Mouse (Mus musculus): Measurements from ENCODE around the gene Dnttip2.
"Not testable (repeated sequence)": the region's sequence is repeated elsewhere in the genome, so short reads cannot be mapped to it uniquely, and the experiment has no call there.

Dnttip2 gene

DNA sequence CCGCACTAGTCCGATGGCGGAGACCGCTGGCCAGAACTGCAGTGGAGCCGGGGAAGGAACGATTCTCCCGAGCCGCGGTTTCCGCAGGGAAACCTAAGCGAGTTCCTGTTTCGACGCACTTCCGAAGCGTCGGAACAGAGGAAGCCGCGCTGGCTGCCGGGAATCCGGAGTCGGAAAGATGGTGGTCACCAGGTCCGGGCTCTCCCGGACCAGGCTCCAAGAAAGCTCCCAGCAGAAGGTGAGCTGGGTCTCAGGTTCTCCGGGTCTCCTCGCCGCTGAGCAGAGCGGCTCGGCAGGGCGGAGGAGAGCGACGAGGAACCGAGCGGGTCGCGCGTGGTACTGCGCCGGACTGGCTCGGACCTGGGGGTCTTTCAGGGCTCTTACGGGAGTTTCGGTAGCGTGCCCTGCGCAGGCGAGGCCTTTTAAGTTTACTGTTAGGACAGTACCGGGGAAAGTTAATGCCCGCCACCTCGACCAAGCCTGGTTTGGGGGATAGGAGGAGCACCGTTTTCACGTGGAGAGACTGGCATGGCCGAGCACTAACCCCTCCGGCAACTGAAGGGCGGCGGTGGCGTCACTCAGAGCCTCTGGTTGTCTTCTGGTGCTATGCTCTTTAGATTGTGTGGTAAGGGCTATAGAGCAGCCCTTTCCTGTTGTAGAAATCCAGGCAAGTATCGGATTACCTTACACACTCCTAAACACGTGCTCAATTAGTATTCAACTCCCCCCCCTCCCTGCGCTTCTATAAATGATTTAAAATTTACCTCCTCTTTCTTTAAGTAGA is at the start of gene Dnttip2:
TSS of gene Dnttip2 (plus strand) at position 148 of the 784 bp plus-strand sequence.
- peak; percentile 85 for DNase-seq (ENCODE audit: low spot score)

- DNase-seq (ENCODE audit: low spot score), result not testable (repeated sequence)
Measured at GRCm38 (mm10) chr3:122226972-122227371, 47.2 kb upstream of the Dnttip2 start.

GRCm38 (mm10) chr3:122235772-122236171 is 38.4 kb upstream of the Dnttip2 start:
- no peak for DNase-seq (ENCODE audit: low spot score)

- DNase-seq (ENCODE audit: low spot score), result no peak
Measured at GRCm38 (mm10) chr3:122242876-122243275, 31.3 kb upstream of the Dnttip2 start.

DNA sequence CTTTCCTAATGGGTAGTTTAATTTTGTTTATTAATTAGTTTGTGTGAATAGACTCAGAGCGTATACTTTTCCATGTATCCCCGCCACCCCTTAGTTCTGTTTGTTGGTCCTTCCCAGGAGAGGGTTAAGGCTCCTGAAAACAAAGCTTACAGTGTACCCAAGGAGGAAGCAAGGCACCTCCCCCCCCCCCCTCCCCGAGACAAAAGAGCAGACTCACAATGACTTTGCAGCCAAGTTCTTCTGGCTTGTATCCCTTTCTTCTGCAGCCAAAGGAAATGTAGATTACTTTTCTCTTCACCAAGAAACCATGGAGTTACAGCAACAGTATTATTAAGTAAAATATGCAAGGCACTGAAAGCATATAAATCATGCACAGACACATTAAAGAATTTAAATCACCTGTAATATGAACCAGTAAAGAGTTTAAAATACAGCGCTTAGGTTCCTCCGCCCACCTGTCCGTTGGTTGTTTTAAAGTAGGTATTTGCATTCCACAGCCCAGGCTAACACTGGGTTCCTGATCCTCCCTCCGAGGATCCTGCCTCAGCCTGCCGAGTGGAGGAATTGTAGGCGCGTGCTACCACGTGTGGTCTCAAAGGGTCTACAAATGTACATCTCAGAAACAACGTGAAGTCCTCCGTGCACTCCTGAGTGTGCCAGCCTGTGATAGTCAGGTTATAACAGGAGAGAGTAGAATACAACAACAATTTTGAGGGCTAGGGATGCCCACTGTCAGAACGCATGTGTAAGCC is 30.6 kb upstream of the Dnttip2 start:
- DNase-seq (ENCODE audit: low spot score), result no peak

- DNase-seq (ENCODE audit: low spot score), result no peak
Measured at GRCm38 (mm10) chr3:122244759-122245158, 29.4 kb upstream of the Dnttip2 start.

GRCm38 (mm10) chr3:122245215-122245877 is 28.8 kb upstream of the Dnttip2 start, which contains the start of gene Gclm:
Gene Gclm (plus strand): TSS chr3:122245557.
- peak; percentile 88 for DNase-seq (ENCODE audit: low spot score)

GRCm38 (mm10) chr3:122245878-122246332 is 28.3 kb upstream of the Dnttip2 start:
- DNase-seq (ENCODE audit: low spot score), result peak; percentile 39

DNA sequence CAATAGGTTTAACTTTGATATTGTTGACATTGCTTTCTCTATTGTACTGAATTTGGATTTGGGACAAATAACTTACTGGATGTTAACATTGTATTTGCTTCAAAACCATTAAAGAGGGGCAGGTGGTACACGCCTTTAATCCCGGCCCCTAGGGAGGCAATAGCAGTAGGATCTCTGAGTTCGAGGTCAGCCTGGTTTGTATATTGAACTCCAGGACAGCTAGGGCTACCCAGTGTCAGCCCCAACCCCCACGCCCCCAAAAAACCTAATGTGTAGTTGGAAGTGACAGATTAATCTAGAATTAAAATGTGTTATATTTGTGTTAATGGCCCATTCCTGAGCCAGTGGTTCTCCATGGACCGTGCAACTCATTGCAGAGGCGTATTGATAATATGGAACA is 27.8 kb upstream of the Dnttip2 start:
- DNase-seq (ENCODE audit: low spot score), result no peak

DNA sequence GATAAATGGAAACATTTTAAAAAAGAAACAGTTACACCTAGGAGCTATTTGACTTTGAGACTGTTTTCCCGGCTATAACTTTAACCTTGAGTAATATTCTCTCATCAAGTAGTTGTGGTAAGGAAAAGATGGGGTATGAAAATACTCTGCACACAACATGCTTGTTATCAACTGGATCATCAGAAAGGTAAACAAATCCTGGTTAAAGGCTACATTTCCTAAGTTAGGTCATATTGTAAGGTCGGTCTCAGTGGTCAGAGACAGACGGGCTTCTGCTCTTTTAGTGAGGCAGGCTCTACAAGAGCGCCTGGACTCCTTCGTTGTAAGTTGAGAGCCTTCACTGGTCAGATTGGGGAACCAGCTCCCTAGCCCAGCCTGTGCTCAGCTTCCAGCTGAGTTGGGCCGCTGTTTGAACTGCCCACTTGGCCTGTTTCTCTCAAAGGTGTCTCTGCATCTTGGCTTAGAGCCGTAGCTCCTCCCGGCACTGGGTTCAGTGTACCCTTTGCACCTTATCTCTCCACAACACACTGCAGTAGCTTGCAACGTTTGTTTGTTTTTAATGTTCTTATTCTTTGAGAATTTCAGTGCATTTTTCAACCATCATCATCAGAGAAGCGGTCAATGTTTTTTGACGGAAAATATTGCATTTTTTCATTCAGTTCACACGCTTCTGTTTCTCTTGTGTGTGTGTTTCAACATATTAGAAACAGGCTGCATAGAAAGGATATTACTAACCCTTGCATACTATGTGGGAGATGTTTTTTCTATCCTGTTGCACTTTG is 27.0 kb upstream of the Dnttip2 start:
- DNase-seq (ENCODE audit: low spot score), result no peak

DNA sequence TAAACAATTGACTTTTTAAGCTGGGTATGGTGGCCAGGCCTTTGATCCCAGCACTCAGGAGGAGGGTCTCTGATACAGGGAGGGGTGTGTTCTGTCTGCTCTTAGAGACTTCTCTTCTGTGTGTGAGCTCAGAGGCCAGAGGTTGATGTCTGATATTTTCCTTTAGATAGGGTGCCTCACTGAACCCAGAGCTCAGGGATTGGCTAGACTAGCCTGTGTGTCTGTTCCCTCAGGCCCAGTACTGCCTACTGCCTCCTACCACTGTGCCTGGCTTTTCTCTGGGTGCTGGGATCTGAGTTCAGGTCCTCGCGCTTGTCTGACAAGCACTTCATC is 26.5 kb upstream of the Dnttip2 start:
- no peak for DNase-seq (ENCODE audit: low spot score)

DNA sequence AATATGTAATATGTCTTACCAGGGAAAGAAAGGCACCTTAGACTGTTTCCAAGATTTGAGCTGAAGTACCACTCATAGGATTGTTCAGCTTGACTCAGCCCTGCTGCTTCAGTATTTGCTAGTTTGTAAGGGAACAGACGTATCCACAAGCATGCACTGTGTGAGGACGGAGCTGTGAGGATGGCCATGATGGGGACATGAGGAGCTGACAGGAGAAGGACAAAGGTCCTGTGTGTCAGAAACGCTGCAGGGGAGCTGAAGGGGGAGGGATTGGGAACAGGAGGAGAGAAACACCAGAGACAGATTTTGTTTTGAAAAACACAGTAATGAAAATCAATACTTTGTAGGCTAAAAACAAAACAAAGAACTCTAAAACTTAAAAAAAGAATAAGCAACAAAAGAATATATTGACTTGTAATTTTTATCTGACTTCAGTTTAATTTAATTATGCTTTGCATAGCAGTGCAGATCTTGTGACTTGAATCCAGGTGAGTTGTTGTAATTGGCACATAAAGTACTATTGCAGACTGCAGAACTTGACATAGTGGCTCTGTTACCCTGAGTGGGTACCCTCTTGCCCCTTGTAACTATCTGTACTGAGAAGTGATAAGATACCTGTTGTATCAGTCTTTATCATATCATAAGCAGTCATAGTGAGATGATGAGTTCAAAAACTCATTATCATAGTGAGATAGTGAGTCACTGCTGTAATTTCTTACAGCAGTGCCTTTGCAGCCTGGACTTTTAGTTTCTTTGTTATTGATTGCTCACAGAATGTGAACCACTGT is 21.5 kb upstream of the Dnttip2 start:
- DNase-seq (ENCODE audit: low spot score), result no peak

GRCm38 (mm10) chr3:122254050-122254449 is 20.1 kb upstream of the Dnttip2 start:
- DNase-seq (ENCODE audit: low spot score), result not testable (repeated sequence)

GRCm38 (mm10) chr3:122269986-122270385 is 4.2 kb upstream of the Dnttip2 start:
- no peak for DNase-seq (ENCODE audit: low spot score)

DNA sequence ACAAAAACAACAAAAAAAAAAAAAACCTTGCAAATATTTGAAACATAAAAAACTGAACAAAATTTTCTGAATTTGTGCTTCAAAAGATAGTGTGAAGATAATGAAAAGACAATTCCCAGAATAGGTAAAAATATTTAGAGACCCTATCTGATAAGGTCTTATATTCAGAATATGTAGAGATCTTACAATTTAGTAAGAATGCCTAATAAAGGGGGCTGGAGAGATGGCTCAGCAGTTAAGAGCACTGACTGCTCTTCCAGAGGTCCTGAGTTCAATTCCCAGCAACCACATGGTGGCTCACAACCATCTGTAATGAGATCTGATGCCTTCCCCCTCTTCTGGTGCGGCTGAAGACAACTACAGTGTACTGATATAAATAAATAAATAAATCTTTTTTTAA is 1.6 kb upstream of the Dnttip2 start:
- not testable (repeated sequence) for DNase-seq (ENCODE audit: low spot score)

DNA sequence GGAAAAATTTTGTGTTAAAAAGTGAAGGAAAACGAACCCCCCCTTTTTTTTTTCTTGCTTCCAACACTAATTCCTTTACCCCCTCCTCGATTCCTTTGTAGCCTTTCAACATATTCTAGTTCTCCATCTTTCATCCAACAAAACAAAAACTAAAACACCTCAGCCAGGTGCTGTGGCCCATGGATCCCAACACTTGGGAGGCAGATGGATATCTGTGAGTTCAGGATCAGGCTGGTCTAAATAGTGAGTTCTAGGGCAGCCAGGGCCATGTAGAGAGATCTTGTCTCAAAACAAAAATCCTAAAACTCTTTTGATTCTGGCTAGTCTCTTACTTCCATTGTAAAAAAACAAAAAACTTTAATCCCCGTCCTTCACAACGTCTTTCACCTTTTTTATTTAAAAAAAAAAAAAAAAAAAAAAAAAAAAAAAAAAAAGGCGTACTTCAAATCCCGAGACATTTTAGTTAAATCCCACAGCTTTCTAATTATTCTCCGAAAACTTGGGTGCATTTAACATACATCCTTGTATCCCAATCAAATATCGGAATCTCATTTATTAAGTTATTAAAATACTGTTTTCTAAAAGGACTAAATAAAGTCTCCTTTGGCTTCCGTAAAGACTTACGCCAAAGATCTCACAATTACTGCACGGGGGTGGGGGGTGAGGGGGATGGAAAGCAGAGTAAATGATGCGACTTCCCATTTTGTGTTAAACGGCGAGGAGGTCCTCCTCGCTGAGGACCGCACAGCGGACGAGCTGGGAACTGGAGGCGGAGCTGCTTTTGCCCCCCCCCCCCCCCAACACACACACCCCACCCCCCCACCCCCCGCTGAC is 564 bp upstream of the Dnttip2 start:
- DNase-seq (ENCODE audit: low spot score), result no peak

GRCm38 (mm10) chr3:122275111-122275510 is 923 bp downstream of the Dnttip2 start:
- no peak for DNase-seq (ENCODE audit: low spot score)

GRCm38 (mm10) chr3:122287195-122287594 is 13.0 kb downstream of the Dnttip2 start:
- no peak for DNase-seq (ENCODE audit: low spot score)

- no peak for DNase-seq (ENCODE audit: low spot score)
Measured at GRCm38 (mm10) chr3:122288613-122289195, 14.5 kb downstream of the Dnttip2 start.

GRCm38 (mm10) chr3:122289344-122289743 is 15.2 kb downstream of the Dnttip2 start:
- not testable (repeated sequence) for DNase-seq (ENCODE audit: low spot score)
